Comparison of ENCODE assay signal across 12 mouse cellular contexts in genomic region chr1:12437894-12438293, GRCm38 (mm10).
"Had no signal": no experiment of that assay in that cellular context is flagged by ENCODE, and none has a peak within 500 bp of the region (broad histone marks: within the 10 kb centered on the region; RNA-seq: fewer than 3 reads in every experiment).

No protein-coding gene starts in this region.

- H3K27ac ChIP-seq: intestine, embryonic 15.5 days; layer of hippocampus, adult 2 months; liver, embryonic 14.5 days; midbrain, embryonic 15.5 days; neural tube, embryonic 12.5 days; stomach, postnatal 0 days had no signal

- H3K36me3 ChIP-seq: intestine, embryonic 15.5 days; midbrain, embryonic 15.5 days; neural tube, embryonic 12.5 days had no signal

- H3K9me3 ChIP-seq: intestine, embryonic 15.5 days; midbrain, embryonic 15.5 days; neural tube, embryonic 12.5 days had no signal

- H3K27me3 ChIP-seq: intestine, embryonic 15.5 days; midbrain, embryonic 15.5 days; neural tube, embryonic 12.5 days had no signal

- ATAC-seq: intestine, embryonic 15.5 days; lung, postnatal 0 days; midbrain, embryonic 15.5 days had no signal

- H3K4me1 ChIP-seq: intestine, embryonic 15.5 days; midbrain, embryonic 15.5 days; neural tube, embryonic 12.5 days had no signal

- H3K4me2 ChIP-seq: intestine, embryonic 15.5 days; midbrain, embryonic 11.5 days; midbrain, embryonic 15.5 days; neural tube, embryonic 12.5 days had no signal

- DNase-seq: kidney, adult 18-20 months; kidney, postnatal 25 days; lung, adult 18-20 months; lung, postnatal 4 days had no signal

- H3K4me3 ChIP-seq: intestine, embryonic 15.5 days; layer of hippocampus, adult 2 months; midbrain, embryonic 15.5 days; neural tube, embryonic 12.5 days had no signal

- H3K9ac ChIP-seq: intestine, embryonic 15.5 days; liver, embryonic 14.5 days; midbrain, embryonic 15.5 days; neural tube, embryonic 12.5 days had no signal
